Comparison of ENCODE assay signal across 8 mouse cellular contexts in the genomic region with DNA sequence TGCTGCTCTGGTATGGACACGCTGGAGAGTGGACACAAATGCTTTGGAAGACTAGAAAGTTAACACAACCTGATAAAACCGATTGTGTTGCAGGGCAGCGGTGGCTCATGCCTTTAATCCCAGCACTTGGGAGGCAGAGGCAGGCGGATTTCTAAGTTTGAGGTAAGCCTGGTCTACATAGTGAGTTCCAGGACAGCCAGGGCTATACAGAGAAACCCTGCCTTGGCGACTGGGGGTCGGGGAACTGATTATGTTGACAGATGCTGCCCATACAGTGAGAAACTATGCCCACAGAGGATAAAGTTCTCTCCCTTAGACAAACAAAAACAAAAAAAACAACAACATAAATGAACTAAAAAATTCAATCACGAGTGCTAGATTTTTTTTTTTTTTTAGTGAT. TPM values are rescaled to one million over a fixed set of nuclear protein-coding genes. Genes with fewer than 3 reads are reported as not detected.
DNase-seq lines count a peak whose midpoint lies in the region; ATAC-seq and TF ChIP-seq lines count a peak whose summit lies in the region.

No protein-coding gene starts in this region.

- H3K9me3 ChIP-seq in heart, embryonic 13.5 days, result no peaks in the 10 kb centered on the region
- no peaks in the 10 kb centered on the region for H3K9me3 ChIP-seq in G1E (replicated peaks)
- H3K9me3 ChIP-seq in hindbrain, embryonic 10.5 days, result no peaks in the 10 kb centered on the region
- H3K9me3 ChIP-seq in midbrain, embryonic 10.5 days (replicated peaks), result no peaks in the 10 kb centered on the region

- peak overlapping the region; percentile 90 for H3K4me2 ChIP-seq in heart, embryonic 13.5 days

- peaks cover 20% of the 10 kb centered on the region for H3K36me3 ChIP-seq in heart, embryonic 13.5 days
- peaks cover 28% of the 10 kb centered on the region for H3K36me3 ChIP-seq in G1E (replicated peaks)
- H3K36me3 ChIP-seq in hindbrain, embryonic 10.5 days, result peaks cover 31% of the 10 kb centered on the region
- H3K36me3 ChIP-seq in midbrain, embryonic 10.5 days, result peaks cover 33% of the 10 kb centered on the region

- H3K9ac ChIP-seq in heart, embryonic 13.5 days, result peak overlapping the region; percentile 93

- H3K27me3 ChIP-seq in heart, embryonic 13.5 days (replicated peaks), result no peaks in the 10 kb centered on the region
- H3K27me3 ChIP-seq in G1E (ENCODE audit: insufficient read depth, low read length), result no peaks in the 10 kb centered on the region
- H3K27me3 ChIP-seq in hindbrain, embryonic 10.5 days (ENCODE audit: insufficient read depth, poor library complexity, severe bottlenecking), result no peaks in the 10 kb centered on the region
- no peaks in the 10 kb centered on the region for H3K27me3 ChIP-seq in midbrain, embryonic 10.5 days (ENCODE audit: low read depth, poor library complexity, severe bottlenecking)

- no peak for TF ChIP-seq CTCF in G1E (IDR thresholded peaks at IDR 0.05; ENCODE audit: low read depth, low read length)

- ATAC-seq in heart, embryonic 13.5 days (ENCODE audit: extremely low read depth, insufficient number of reproducible peaks, low FRiP score, low TSS enrichment), result no peak
- ATAC-seq in G1E (ENCODE audit: extremely low read depth, insufficient number of reproducible peaks, low FRiP score, poor library complexity, severe bottlenecking), result no peak
- ATAC-seq in inflammation-experienced regulatory T-cells, adult 6 months, result no peak

- peak overlapping the region; percentile 89 for H3K4me3 ChIP-seq in heart, embryonic 13.5 days
- peak overlapping the region; percentile 93 for H3K4me3 ChIP-seq in G1E (ENCODE audit: low read depth, low read length)
- peak overlapping the region; percentile 86 for H3K4me3 ChIP-seq in hindbrain, embryonic 10.5 days
- H3K4me3 ChIP-seq in midbrain, embryonic 10.5 days, result peak overlapping the region; percentile 84

- 37% methylated on average over 7 of the region's 7 CpGs for WGBS in heart, embryonic 13.5 days
- 53% methylated on average over 7 of the region's 7 CpGs for WGBS in hindbrain, embryonic 10.5 days
- 48% methylated on average over 7 of the region's 7 CpGs for whole genome bisulfite sequencing in midbrain, embryonic 10.5 days

- DNase-seq in heart, postnatal 25 days (ENCODE audit: low spot score), result no peak
- no peak for DNase-seq in G1E (ENCODE audit: low spot score)
- no peak for DNase-seq in hindbrain, embryonic 10.5 days (ENCODE audit: low spot score)
- no peak for DNase-seq in midbrain, embryonic 10.5 days (ENCODE audit: low spot score)
- no peak for DNase-seq in right cerebral cortex, postnatal 4 days
- no peak for DNase-seq in gastrocnemius, postnatal 4 days (ENCODE audit: low spot score in 2 of 2)

- H3K27ac ChIP-seq in heart, embryonic 13.5 days (replicated peaks), result no peak overlapping the region
- H3K27ac ChIP-seq in hindbrain, embryonic 10.5 days, result peak overlapping the region; percentile 98
- peak overlapping the region; percentile 95 for H3K27ac ChIP-seq in midbrain, embryonic 10.5 days (replicated peaks)

- intact Hi-C loops in heart, postnatal 25 days (cut with DNase I), result loop anchor here (5.0 kb wide), 2 partner anchors 100 to 185 kb away; a partner anchor contains a TSS

- H3K4me1 ChIP-seq in heart, embryonic 13.5 days, result peaks cover 32% of the 10 kb centered on the region
- H3K4me1 ChIP-seq in G1E (ENCODE audit: insufficient read depth, low read depth, low read length), result peaks cover 20% of the 10 kb centered on the region
- peaks cover 28% of the 10 kb centered on the region for H3K4me1 ChIP-seq in hindbrain, embryonic 10.5 days (replicated peaks)
- peaks cover 32% of the 10 kb centered on the region for H3K4me1 ChIP-seq in midbrain, embryonic 10.5 days

RNA-seq across cellular contexts. Expression of a gene that starts 0.5 kb away (rescaled TPM):
- polyA plus RNA-seq in heart, embryonic 13.5 days (2015; fragmentation: Nextera tagmentation; extraction: Ambion mirVana), result 25.2 and 27.2 TPM in 2 replicates
- total RNA-seq in heart, postnatal 25 days (2021), result 1 to 10 TPM; 5.3 to 6.0 TPM
- total RNA-seq in G1E (2014; fragmentation: Nextera tagmentation), result 59.7 and 65.5 TPM in 2 replicates
- 29.5 and 33.9 TPM in 2 replicates for total RNA-seq in G1E (2017)
- 15.2 and 17.5 TPM in 2 replicates for polyA plus RNA-seq in G1E (2012)
- 41.2 and 53.1 TPM in 2 replicates for polyA plus RNA-seq in hindbrain, embryonic 10.5 days (2016; fragmentation: Nextera tagmentation; extraction: Ambion mirVana)
- polyA plus RNA-seq in midbrain, embryonic 10.5 days (2016; fragmentation: Nextera tagmentation; extraction: Ambion mirVana), result 60.2 and 60.7 TPM in 2 replicates
- 10 to 100 TPM in 1 of 3 experiments, 1 to 10 TPM in 2; 6.5 to 17.0 (median 8.0) TPM for polyA plus RNA-seq in inflammation-experienced regulatory T-cells, adult 6 months (2017; shearing (Covaris generic))
- total RNA-seq in gastrocnemius, postnatal 4 days (2021), result 10 to 100 TPM; 20.6 to 22.9 TPM
